ENCODE assay signal across 22 mouse cellular contexts in the genomic region with DNA sequence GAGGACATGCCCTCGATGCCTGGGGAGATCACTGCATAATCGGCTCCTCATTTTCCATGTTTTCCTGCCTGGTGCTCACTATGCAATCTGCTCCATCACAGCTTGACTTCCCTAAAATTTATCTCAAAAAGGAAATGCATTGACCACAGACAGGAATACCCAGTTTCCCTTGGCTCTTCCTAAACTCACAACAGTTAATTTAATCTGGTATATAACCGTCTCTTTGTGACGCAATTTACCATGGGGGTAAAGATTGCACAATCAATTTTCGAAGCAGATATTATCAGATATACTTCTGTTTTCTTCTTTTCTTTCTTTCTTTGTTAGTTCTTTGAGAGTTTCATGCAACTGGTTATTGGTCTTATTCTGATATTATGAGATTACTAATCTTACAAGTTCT.
A peak's percentile ranks its signal among the peaks of the same experiment; 100 is the strongest.
DNase-seq lines count a peak whose midpoint lies in the region; ATAC-seq lines count a peak whose summit lies in the region.
"Had no signal": no experiment of that assay in that cellular context is flagged by ENCODE, and none has a peak within 500 bp of the region (broad histone marks: within the 10 kb centered on the region; RNA-seq: fewer than 3 reads in every experiment).

No protein-coding gene starts in this region.

- DNase-seq in 416B (ENCODE audit: low read depth) (peak; percentile 84), NIH3T3 (ENCODE audit: low read depth) (peak; percentile 20)
- DNase-seq in c-Kit-positive CD71-positive TER-119-positive erythroid progenitor cells, embryonic 14.5 days (ENCODE audit: low spot score), result no peak
- DNase-seq: adrenal gland, adult 2 months; adrenal gland, postnatal 14 days; cerebellum, adult 11-12 months; cerebellum, adult 8-10 months; cerebellum, postnatal 10 days; cerebellum, postnatal 36 days; gastrocnemius, postnatal 25 days; heart, adult 2 months had no signal

- no peaks in the 10 kb centered on the region for H3K4me1 ChIP-seq in liver, embryonic 12.5 days
- H3K4me1 ChIP-seq: hindbrain, embryonic 10.5 days; hindbrain, embryonic 13.5 days; intestine, embryonic 15.5 days had no signal

- no peak overlapping the region for H3K27ac ChIP-seq in liver, embryonic 12.5 days
- H3K27ac ChIP-seq: heart, adult 2 months; hindbrain, embryonic 10.5 days; hindbrain, embryonic 13.5 days; intestine, embryonic 15.5 days had no signal

- peak; percentile 42 to 60 for ATAC-seq in hematopoietic stem cell, adult 5-6 weeks (replicated peaks in 1 of 2; ENCODE audit: insufficient read depth in 1 of 2, low FRiP score in 2 of 2, low TSS enrichment in 1 of 2, low read depth in 1 of 2, poor library complexity in 2 of 2, severe bottlenecking in 2 of 2)
- ATAC-seq in megakaryocyte progenitor cell, adult 5-6 weeks (replicated peaks; ENCODE audit: poor library complexity), result peak; percentile 86
- ATAC-seq in liver, embryonic 12.5 days, result no peak
- no peak for ATAC-seq in activated CD4-positive, CD25-positive, alpha-beta regulatory T cell, adult 4 months
- ATAC-seq: forebrain, embryonic 14.5 days; hindbrain, embryonic 16.5 days; intestine, embryonic 15.5 days; Patski had no signal

- H3K9ac ChIP-seq in liver, embryonic 12.5 days, result no peak overlapping the region
- H3K9ac ChIP-seq: hindbrain, embryonic 13.5 days; intestine, embryonic 15.5 days had no signal

- H3K4me3 ChIP-seq in liver, embryonic 12.5 days, result no peak overlapping the region
- H3K4me3 ChIP-seq: heart, adult 2 months; hindbrain, embryonic 10.5 days; hindbrain, embryonic 13.5 days; intestine, embryonic 15.5 days had no signal

- H3K36me3 ChIP-seq in liver, embryonic 12.5 days, result no peaks in the 10 kb centered on the region
- H3K36me3 ChIP-seq: hindbrain, embryonic 10.5 days; hindbrain, embryonic 13.5 days; intestine, embryonic 15.5 days had no signal

- no peaks in the 10 kb centered on the region for H3K27me3 ChIP-seq in liver, embryonic 12.5 days (replicated peaks)
- H3K27me3 ChIP-seq: hindbrain, embryonic 13.5 days; intestine, embryonic 15.5 days; Patski had no signal

- WGBS in liver, embryonic 12.5 days (ENCODE audit: insufficient replicate concordance), result 21% methylated on average over 5 of the region's 5 CpGs

- H3K4me2 ChIP-seq in liver, embryonic 12.5 days, result no peak overlapping the region
- H3K4me2 ChIP-seq: heart, embryonic 11.5 days; hindbrain, embryonic 13.5 days; intestine, embryonic 15.5 days had no signal

- H3K9me3 ChIP-seq in liver, embryonic 12.5 days (replicated peaks), result no peaks in the 10 kb centered on the region
- H3K9me3 ChIP-seq: hindbrain, embryonic 10.5 days; hindbrain, embryonic 13.5 days; intestine, embryonic 15.5 days had no signal

Comparison
In these comparisons a context has a peak if more than half of its experiments do, and no peak if none do; other contexts are left out.
1. ATAC-seq: peak in hematopoietic stem cell, adult 5-6 weeks (2 of 2) and megakaryocyte progenitor cell, adult 5-6 weeks (single experiment); none in liver, embryonic 12.5 days (single experiment) and activated CD4-positive, CD25-positive, alpha-beta regulatory T cell, adult 4 months (single experiment).